Mouse (Mus musculus) cortical plate, adult 2 months (tissue): ENCODE data around the gene Map3k5.

Source experiments
- CTCF ChIP-seq: fragments of 200-500 bp; IDR thresholded peaks from 2 replicates; pipeline ENCODE4 v1.5.1; 2011; ENCODE audit warnings: mild to moderate bottlenecking, control low read depth, low read length; ENCODE audit not compliant: insufficient read depth; ENCODE audit errors: extremely low read depth
- POLR2A ChIP-seq: fragments of 200-500 bp; IDR thresholded peaks from 2 replicates; pipeline ENCODE4 v1.6.1; 2011; ENCODE audit warnings: mild to moderate bottlenecking, low read length, control low read depth; ENCODE audit not compliant: insufficient read depth; ENCODE audit errors: extremely low read depth

DNA sequence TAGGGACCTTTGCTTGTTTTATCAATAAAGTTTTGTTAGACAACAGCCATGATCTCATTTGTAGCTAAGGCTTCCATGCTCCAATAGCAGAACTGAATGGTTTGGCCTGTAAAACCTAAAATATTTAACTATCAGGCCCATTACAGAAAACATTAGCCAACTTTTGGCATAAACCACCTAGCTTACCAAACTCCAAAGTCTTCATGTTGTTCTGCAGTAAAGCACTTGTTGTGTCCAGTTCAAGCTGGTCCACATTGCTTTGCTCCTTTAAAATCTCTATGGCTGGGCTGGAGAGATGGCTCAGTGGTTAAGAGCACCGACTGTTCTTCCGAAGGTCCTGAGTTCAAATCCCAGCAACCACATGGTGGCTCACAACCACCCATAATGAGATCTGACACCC lies 144.1 kb downstream of the Map3k5 start:
- TF ChIP-seq CTCF (no peak), POLR2A (no peak)
